Mouse (Mus musculus): Measurements from ENCODE around the gene Ctnna2.

- TF ChIP-seq REST (IDR thresholded peaks at IDR 0.05; ENCODE audit: insufficient read depth, insufficient read length): no peak
- no peak for TF ChIP-seq POLR2AphosphoS2 (IDR thresholded peaks at IDR 0.05; ENCODE audit: insufficient read length, low read depth)
- no peak for TF ChIP-seq POLR2A (IDR thresholded peaks at IDR 0.05; ENCODE audit: insufficient read length, low read depth)
- no peak for TF ChIP-seq MAX (IDR thresholded peaks at IDR 0.05; ENCODE audit: low read depth)
- TF ChIP-seq TCF12 (IDR thresholded peaks at IDR 0.05; ENCODE audit: insufficient read depth, poor library complexity, severe bottlenecking): no peak
- no peak for TF ChIP-seq USF1 (IDR thresholded peaks at IDR 0.05; ENCODE audit: low read depth)
- TF ChIP-seq CEBPB (IDR thresholded peaks at IDR 0.05; ENCODE audit: insufficient read depth, poor library complexity, severe bottlenecking): no peak
- no peak for TF ChIP-seq SRF (IDR thresholded peaks at IDR 0.05; ENCODE audit: control insufficient read depth, insufficient read length, low read depth)
- no peak for TF ChIP-seq MYOD1 (IDR thresholded peaks at IDR 0.05; ENCODE audit: control insufficient read depth in 1 of 3, insufficient read length in 2 of 3, low read depth in 2 of 3)
- no peak for TF ChIP-seq MYOG (IDR thresholded peaks at IDR 0.05; ENCODE audit: control insufficient read depth in 1 of 3, insufficient read depth in 1 of 3, insufficient read length in 2 of 3, low read depth in 2 of 3)
- no peak for TF ChIP-seq E2F4 (IDR thresholded peaks at IDR 0.05; ENCODE audit: insufficient read depth)
- no peak for TF ChIP-seq TCF3 (IDR thresholded peaks at IDR 0.05; ENCODE audit: insufficient read length, low read depth)
Observed at GRCm38 (mm10) chr6:76992128-76992527, 987.4 kb downstream of the Ctnna2 start.
